Mouse (Mus musculus): Measurements from ENCODE around the gene Usp10.

- no peak for TF ChIP-seq CTCF (IDR thresholded peaks at IDR 0.05)
- no peak for TF ChIP-seq EP300 (IDR thresholded peaks at IDR 0.05)
These were observed 96.5 kb downstream of the Usp10 start for GRCm38 (mm10) chr8:120006645-120007160.

Data from lung, postnatal 0 days (tissue).